Mouse (Mus musculus): ENCODE measurements around the gene Mical3. TPM values are rescaled to one million over a fixed set of nuclear protein-coding genes. Genes with fewer than 3 reads are reported as not detected.

Mical3 gene
- polyA plus RNA-seq, 1 experiment = 49.0 TPM

- Histone ChIP-seq H3K27ac (ENCODE audit: insufficient read depth, low read length) (no peak overlapping the region), H3K36me3 (ENCODE audit: control insufficient read depth, insufficient read depth, low read length, poor library complexity, severe bottlenecking) (no peaks in the 10 kb centered on the region), H3K9ac (ENCODE audit: low read depth, poor library complexity, severe bottlenecking) (no peak overlapping the region), H3K27me3 (ENCODE audit: control insufficient read depth, insufficient read depth, low read length, poor library complexity, severe bottlenecking) (no peaks in the 10 kb centered on the region), H3K9me3 (replicated peaks; ENCODE audit: control insufficient read depth, insufficient read depth, low read length, poor library complexity, severe bottlenecking) (no peaks in the 10 kb centered on the region), H3K4me1 (ENCODE audit: control insufficient read depth, insufficient read depth, low read length) (no peaks in the 10 kb centered on the region), H3K4me3 (ENCODE audit: low read depth, low read length) (no peak overlapping the region)
- TF ChIP-seq EP300 (IDR thresholded peaks at IDR 0.05; ENCODE audit: insufficient read depth, low read depth, low read length) (no peak), POLR2A (IDR thresholded peaks at IDR 0.05; ENCODE audit: insufficient read depth, low read length) (no peak), CTCF (IDR thresholded peaks at IDR 0.05; ENCODE audit: low read depth, low read length) (no peak)
Measured at GRCm38 (mm10) chr6:121106711-121107405, 23.9 kb downstream of the Mical3 start.

GRCm38 (mm10) chr6:121105726-121106125 lies 25.1 kb downstream of the Mical3 start:
- H3K4me1 ChIP-seq (ENCODE audit: control insufficient read depth, insufficient read depth, low read length) = no peaks in the 10 kb centered on the region
- no peak overlapping the region for H3K9ac ChIP-seq (ENCODE audit: low read depth, poor library complexity, severe bottlenecking)
- no peaks in the 10 kb centered on the region for H3K27me3 ChIP-seq (ENCODE audit: control insufficient read depth, insufficient read depth, low read length, poor library complexity, severe bottlenecking)
- no peak overlapping the region for H3K4me3 ChIP-seq (ENCODE audit: low read depth, low read length)
- H3K9me3 ChIP-seq (replicated peaks; ENCODE audit: control insufficient read depth, insufficient read depth, low read length, poor library complexity, severe bottlenecking) = no peaks in the 10 kb centered on the region
- no peak overlapping the region for H3K27ac ChIP-seq (ENCODE audit: insufficient read depth, low read length)
- TF ChIP-seq EP300 (IDR thresholded peaks at IDR 0.05; ENCODE audit: insufficient read depth, low read depth, low read length) (no peak), POLR2A (IDR thresholded peaks at IDR 0.05; ENCODE audit: insufficient read depth, low read length) (no peak), CTCF (IDR thresholded peaks at IDR 0.05; ENCODE audit: low read depth, low read length) (no peak)
- H3K36me3 ChIP-seq (ENCODE audit: control insufficient read depth, insufficient read depth, low read length, poor library complexity, severe bottlenecking) = no peaks in the 10 kb centered on the region

- H3K4me1 ChIP-seq (ENCODE audit: control insufficient read depth, insufficient read depth, low read length) = no peaks in the 10 kb centered on the region
- no peaks in the 10 kb centered on the region for H3K27me3 ChIP-seq (ENCODE audit: control insufficient read depth, insufficient read depth, low read length, poor library complexity, severe bottlenecking)
- no peak overlapping the region for H3K27ac ChIP-seq (ENCODE audit: insufficient read depth, low read length)
- no peaks in the 10 kb centered on the region for H3K36me3 ChIP-seq (ENCODE audit: control insufficient read depth, insufficient read depth, low read length, poor library complexity, severe bottlenecking)
- H3K4me3 ChIP-seq (ENCODE audit: low read depth, low read length) = no peak overlapping the region
- H3K9me3 ChIP-seq (replicated peaks; ENCODE audit: control insufficient read depth, insufficient read depth, low read length, poor library complexity, severe bottlenecking) = no peaks in the 10 kb centered on the region
- no peak overlapping the region for H3K9ac ChIP-seq (ENCODE audit: low read depth, poor library complexity, severe bottlenecking)
- TF ChIP-seq EP300 (IDR thresholded peaks at IDR 0.05; ENCODE audit: insufficient read depth, low read depth, low read length) (no peak), POLR2A (IDR thresholded peaks at IDR 0.05; ENCODE audit: insufficient read depth, low read length) (no peak), CTCF (IDR thresholded peaks at IDR 0.05; ENCODE audit: low read depth, low read length) (no peak)
Measured at GRCm38 (mm10) chr6:121103406-121104171, 27.2 kb downstream of the Mical3 start.

- TF ChIP-seq POLR2A (IDR thresholded peaks at IDR 0.05; ENCODE audit: insufficient read depth, low read length) (no peak), EP300 (IDR thresholded peaks at IDR 0.05; ENCODE audit: insufficient read depth, low read depth, low read length) (no peak), CTCF (IDR thresholded peaks at IDR 0.05; ENCODE audit: low read depth, low read length) (no peak)
- H3K4me1 ChIP-seq (ENCODE audit: control insufficient read depth, insufficient read depth, low read length) = no peaks in the 10 kb centered on the region
- no peak overlapping the region for H3K27ac ChIP-seq (ENCODE audit: insufficient read depth, low read length)
- H3K9ac ChIP-seq (ENCODE audit: low read depth, poor library complexity, severe bottlenecking) = no peak overlapping the region
- H3K9me3 ChIP-seq (replicated peaks; ENCODE audit: control insufficient read depth, insufficient read depth, low read length, poor library complexity, severe bottlenecking) = no peaks in the 10 kb centered on the region
- no peak overlapping the region for H3K4me3 ChIP-seq (ENCODE audit: low read depth, low read length)
- no peaks in the 10 kb centered on the region for H3K27me3 ChIP-seq (ENCODE audit: control insufficient read depth, insufficient read depth, low read length, poor library complexity, severe bottlenecking)
- H3K36me3 ChIP-seq (ENCODE audit: control insufficient read depth, insufficient read depth, low read length, poor library complexity, severe bottlenecking) = no peaks in the 10 kb centered on the region
Measured at GRCm38 (mm10) chr6:121102941-121103340, 27.9 kb downstream of the Mical3 start.

- no peak overlapping the region for H3K27ac ChIP-seq (ENCODE audit: insufficient read depth, low read length)
- no peaks in the 10 kb centered on the region for H3K36me3 ChIP-seq (ENCODE audit: control insufficient read depth, insufficient read depth, low read length, poor library complexity, severe bottlenecking)
- no peaks in the 10 kb centered on the region for H3K9me3 ChIP-seq (replicated peaks; ENCODE audit: control insufficient read depth, insufficient read depth, low read length, poor library complexity, severe bottlenecking)
- H3K27me3 ChIP-seq (ENCODE audit: control insufficient read depth, insufficient read depth, low read length, poor library complexity, severe bottlenecking) = no peaks in the 10 kb centered on the region
- H3K4me3 ChIP-seq (ENCODE audit: low read depth, low read length) = no peak overlapping the region
- H3K4me1 ChIP-seq (ENCODE audit: control insufficient read depth, insufficient read depth, low read length) = no peaks in the 10 kb centered on the region
- no peak overlapping the region for H3K9ac ChIP-seq (ENCODE audit: low read depth, poor library complexity, severe bottlenecking)
- TF ChIP-seq CTCF (IDR thresholded peaks at IDR 0.05; ENCODE audit: low read depth, low read length) (no peak), POLR2A (IDR thresholded peaks at IDR 0.05; ENCODE audit: insufficient read depth, low read length) (no peak), EP300 (IDR thresholded peaks at IDR 0.05; ENCODE audit: insufficient read depth, low read depth, low read length) (no peak)
Measured at GRCm38 (mm10) chr6:121102084-121102483, 28.7 kb downstream of the Mical3 start.

- H3K4me3 ChIP-seq (ENCODE audit: low read depth, low read length) = no peak overlapping the region
- TF ChIP-seq POLR2A (IDR thresholded peaks at IDR 0.05; ENCODE audit: insufficient read depth, low read length) = no peak
- TF ChIP-seq EP300 (IDR thresholded peaks at IDR 0.05; ENCODE audit: insufficient read depth, low read depth, low read length) = no peak
- no peak for TF ChIP-seq CTCF (IDR thresholded peaks at IDR 0.05; ENCODE audit: low read depth, low read length)
- no peak overlapping the region for H3K27ac ChIP-seq (ENCODE audit: insufficient read depth, low read length)
- no peak overlapping the region for H3K9ac ChIP-seq (ENCODE audit: low read depth, poor library complexity, severe bottlenecking)
- H3K36me3 ChIP-seq (ENCODE audit: control insufficient read depth, insufficient read depth, low read length, poor library complexity, severe bottlenecking) = no peaks in the 10 kb centered on the region
- H3K27me3 ChIP-seq (ENCODE audit: control insufficient read depth, insufficient read depth, low read length, poor library complexity, severe bottlenecking) = no peaks in the 10 kb centered on the region
- no peaks in the 10 kb centered on the region for H3K4me1 ChIP-seq (ENCODE audit: control insufficient read depth, insufficient read depth, low read length)
- H3K9me3 ChIP-seq (replicated peaks; ENCODE audit: control insufficient read depth, insufficient read depth, low read length, poor library complexity, severe bottlenecking) = no peaks in the 10 kb centered on the region
Measured at GRCm38 (mm10) chr6:121101201-121101600, 29.6 kb downstream of the Mical3 start.
